Mouse (Mus musculus) stomach, embryonic 14.5 days (tissue): ENCODE results near the gene Crlf2. TPM values are rescaled to one million over a fixed set of nuclear protein-coding genes. Genes with fewer than 3 reads are reported as not detected.

Experiments used
- ATAC-seq: fragments of 200-750 bp; cut with Nextera tagmentation; 2 replicates; pipeline ENCODE4 v1.8.0; 2017; ENCODE audit warnings: low read depth, moderate TSS enrichment; ENCODE audit not compliant: insufficient number of reproducible peaks, insufficient read depth, low FRiP score
- H3K27ac ChIP-seq: fragments of 300-500 bp; sonication (generic); 2 replicates; pipeline ENCODE4 v1.5.1; 2014; ENCODE audit warnings: mild to moderate bottlenecking, low read length, moderate library complexity, mixed read lengths
- H3K27me3 ChIP-seq: fragments of 300-500 bp; sonication (generic); 2 replicates; pipeline ENCODE4 v1.6.1; 2014; ENCODE audit warnings: low read length, control low read depth, mixed read lengths; ENCODE audit not compliant: control insufficient read depth, insufficient read depth
- H3K36me3 ChIP-seq: fragments of 300-500 bp; sonication (generic); 2 replicates; pipeline ENCODE4 v1.6.1; 2014; ENCODE audit warnings: mild to moderate bottlenecking, control low read depth, low read length, moderate library complexity, mixed read lengths; ENCODE audit not compliant: control insufficient read depth, insufficient read depth
- H3K4me1 ChIP-seq: fragments of 300-500 bp; sonication (generic); 2 replicates; pipeline ENCODE4 v1.6.1; 2014; ENCODE audit warnings: low read length, control low read depth, mixed read lengths; ENCODE audit not compliant: control insufficient read depth, insufficient read depth
- H3K4me2 ChIP-seq: fragments of 300-500 bp; sonication (generic); replicated peaks from 2 replicates; pipeline ENCODE4 v1.6.1; 2014; ENCODE audit warnings: low read depth, low read length, control low read depth
- H3K4me3 ChIP-seq: fragments of 300-500 bp; sonication (generic); 2 replicates; pipeline ENCODE4 v1.5.1; 2014; ENCODE audit warnings: low read depth, low read length, control low read depth
- H3K9ac ChIP-seq: fragments of 300-500 bp; sonication (generic); replicated peaks from 2 replicates; pipeline ENCODE4 v1.6.1; 2014; ENCODE audit warnings: low read depth, mild to moderate bottlenecking, control low read depth, low read length, moderate library complexity, mixed read lengths
- H3K9me3 ChIP-seq: fragments of 300-500 bp; sonication (generic); 2 replicates; pipeline ENCODE4 v1.6.1; 2016; ENCODE audit warnings: low read depth, low read length, control low read depth; ENCODE audit not compliant: control insufficient read depth
- WGBS: fragments of 180-500 bp; shearing (Covaris S2); extraction: QIAGEN DNeasy Blood & Tissue Kit; methylation state at CpG from one replicate; pipeline ENCODE4 v1.1.7; 2014; 5-methylcytosine and 5-hydroxymethylcytosine counted together
- polyA plus RNA-seq: library from polyadenylated mRNA; unstranded; fragments of >200 nt; fragmentation: Nextera tagmentation; extraction: Ambion mirVana; gene quantifications from 2 replicates; pipeline ENCODE4 v1.2.1, GENCODE M21; 2014

Gene Crlf2
- polyA plus RNA-seq, 1 experiment from 2014 or later, result 9.6 TPM

- H3K27ac ChIP-seq, result peak overlapping the region; percentile 74
- no peaks in the 10 kb centered on the region for H3K27me3 ChIP-seq
- under 1% methylated on average over 35 of the region's 35 CpGs for WGBS
- H3K4me3 ChIP-seq, result peak overlapping the region; percentile 57
- H3K36me3 ChIP-seq, result no peaks in the 10 kb centered on the region
- ATAC-seq, result peak; percentile 77
- no peaks in the 10 kb centered on the region for H3K4me1 ChIP-seq
- peaks cover 36% of the 10 kb centered on the region for H3K9me3 ChIP-seq
- no peak overlapping the region; the same call in 1 of the 2 replicates for H3K9ac ChIP-seq
- peak overlapping the region; percentile 40 for H3K4me2 ChIP-seq
Measured at GRCm38 (mm10) chr5:109557321-109558122, 1.3 kb downstream of the Crlf2 start.

GRCm38 (mm10) chr5:109556591-109557320 lies 2.0 kb downstream of the Crlf2 start:
- 9% methylated on average over 40 of the region's 40 CpGs for WGBS
- peak overlapping the region; percentile 8; the same call in 1 of the 2 replicates for H3K4me2 ChIP-seq
- H3K27ac ChIP-seq, result peak overlapping the region; percentile 74
- H3K9ac ChIP-seq, result no peak overlapping the region
- no peaks in the 10 kb centered on the region for H3K4me1 ChIP-seq
- ATAC-seq, result peak; percentile 74
- H3K27me3 ChIP-seq, result no peaks in the 10 kb centered on the region
- H3K36me3 ChIP-seq, result no peaks in the 10 kb centered on the region
- peaks cover 40% of the 10 kb centered on the region for H3K9me3 ChIP-seq
- peak overlapping the region; percentile 57 for H3K4me3 ChIP-seq

GRCm38 (mm10) chr5:109555676-109556571 lies 2.9 kb downstream of the Crlf2 start:
- WGBS, result 77% methylated on average over 54 of the region's 54 CpGs
- no peak overlapping the region for H3K9ac ChIP-seq
- H3K27ac ChIP-seq, result peak overlapping the region; percentile 74; the same call in 1 of the 2 replicates
- H3K27me3 ChIP-seq, result no peaks in the 10 kb centered on the region
- H3K36me3 ChIP-seq, result no peaks in the 10 kb centered on the region
- no peaks in the 10 kb centered on the region for H3K4me1 ChIP-seq
- peak overlapping the region; percentile 57 for H3K4me3 ChIP-seq
- H3K4me2 ChIP-seq, result peak overlapping the region; percentile 8; the same call in 1 of the 2 replicates
- peaks cover 49% of the 10 kb centered on the region for H3K9me3 ChIP-seq
- ATAC-seq, result no peak

- no peak for ATAC-seq
Measured at GRCm38 (mm10) chr5:109555236-109555675, 3.5 kb downstream of the Crlf2 start.

GRCm38 (mm10) chr5:109554091-109555050 lies 4.4 kb downstream of the Crlf2 start:
- no peak for ATAC-seq
- 82% methylated on average over 28 of the region's 30 CpGs for WGBS
- H3K9ac ChIP-seq, result no peak overlapping the region
- H3K4me1 ChIP-seq, result no peaks in the 10 kb centered on the region
- H3K27ac ChIP-seq, result no peak overlapping the region
- H3K4me2 ChIP-seq, result no peak overlapping the region
- H3K9me3 ChIP-seq, result peaks cover 51% of the 10 kb centered on the region
- no peaks in the 10 kb centered on the region for H3K36me3 ChIP-seq
- H3K4me3 ChIP-seq, result no peak overlapping the region
- H3K27me3 ChIP-seq, result no peaks in the 10 kb centered on the region

More at GRCm38 (mm10) chr5:109555236-109555675, 3.5 kb downstream of the Crlf2 start:
- 78% methylated on average over 22 of the region's 26 CpGs for WGBS
- Histone ChIP-seq H3K9ac (no peak overlapping the region), H3K4me3 (no peak overlapping the region), H3K4me2 (no peak overlapping the region), H3K27me3 (no peaks in the 10 kb centered on the region), H3K4me1 (no peaks in the 10 kb centered on the region), H3K36me3 (no peaks in the 10 kb centered on the region), H3K9me3 (peaks cover 51% of the 10 kb centered on the region), H3K27ac (no peak overlapping the region)

GRCm38 (mm10) chr5:109553160-109553930 lies 5.4 kb downstream of the Crlf2 start:
- H3K4me2 ChIP-seq, result no peak overlapping the region
- H3K9me3 ChIP-seq, result peaks cover 51% of the 10 kb centered on the region
- H3K4me3 ChIP-seq, result no peak overlapping the region
- no peak overlapping the region for H3K27ac ChIP-seq
- no peaks in the 10 kb centered on the region for H3K27me3 ChIP-seq
- ATAC-seq, result no peak
- no peaks in the 10 kb centered on the region for H3K36me3 ChIP-seq
- H3K9ac ChIP-seq, result no peak overlapping the region
- WGBS, result 60% methylated on average over 18 of the region's 18 CpGs
- no peaks in the 10 kb centered on the region for H3K4me1 ChIP-seq

GRCm38 (mm10) chr5:109552541-109552940 lies 6.3 kb downstream of the Crlf2 start:
- no peak overlapping the region for H3K27ac ChIP-seq
- no peak overlapping the region for H3K9ac ChIP-seq
- H3K27me3 ChIP-seq, result no peaks in the 10 kb centered on the region
- 79% methylated on average over 15 of the region's 15 CpGs for whole genome bisulfite sequencing
- H3K4me3 ChIP-seq, result no peak overlapping the region
- H3K4me1 ChIP-seq, result no peaks in the 10 kb centered on the region
- H3K4me2 ChIP-seq, result no peak overlapping the region
- H3K9me3 ChIP-seq, result peaks cover 51% of the 10 kb centered on the region
- no peaks in the 10 kb centered on the region for H3K36me3 ChIP-seq
- no peak for ATAC-seq
